Mouse (Mus musculus) liver, postnatal 0 days (tissue): ENCODE measurements around the gene Hat1. TPM values are rescaled to one million over a fixed set of nuclear protein-coding genes. Genes with fewer than 3 reads are reported as not detected.

Experiments
- ATAC-seq: fragments of 200-750 bp; cut with Nextera tagmentation; 2 replicates; pipeline ENCODE4 v1.8.0; 2017; ENCODE audit warnings: mild to moderate bottlenecking, moderate library complexity
- DNase-seq: peaks from one replicate; pipeline ENCODE4 v3.0.0-alpha.2; 2016
- H3K27ac ChIP-seq: fragments of 300-500 bp; sonication (generic); 2 replicates; pipeline ENCODE4 v1.5.1; 2014; ENCODE audit warnings: antibody characterized with exemption, moderate library complexity, mild to moderate bottlenecking, low read depth
- H3K27me3 ChIP-seq: fragments of 300-500 bp; sonication (generic); 2 replicates; pipeline ENCODE4 v1.6.1; 2014; ENCODE audit warnings: low read length, control low read depth, mixed read lengths; ENCODE audit not compliant: insufficient read depth
- H3K36me3 ChIP-seq: fragments of 300-500 bp; sonication (generic); replicated peaks from 2 replicates; pipeline ENCODE4 v1.6.1; 2014; ENCODE audit warnings: mild to moderate bottlenecking, control low read depth, low read length, moderate library complexity, mixed read lengths; ENCODE audit not compliant: insufficient read depth
- H3K4me1 ChIP-seq: fragments of 300-500 bp; sonication (generic); 2 replicates; pipeline ENCODE4 v1.6.1; 2014; ENCODE audit warnings: antibody characterized with exemption, mild to moderate bottlenecking, control low read depth; ENCODE audit not compliant: insufficient read depth
- H3K4me2 ChIP-seq: fragments of 300-500 bp; sonication (generic); 2 replicates; pipeline ENCODE4 v1.6.1; 2014; ENCODE audit warnings: low read depth, mild to moderate bottlenecking, low read length, moderate library complexity, mixed read lengths
- H3K4me3 ChIP-seq: fragments of 300-500 bp; sonication (generic); 2 replicates; pipeline ENCODE4 v1.5.1; 2014; ENCODE audit warnings: low read depth, low read length
- H3K9ac ChIP-seq: fragments of 300-500 bp; sonication (generic); replicated peaks from 2 replicates; pipeline ENCODE4 v1.6.1; 2014; ENCODE audit warnings: mild to moderate bottlenecking, moderate library complexity
- H3K9me3 ChIP-seq: fragments of 300-500 bp; sonication (generic); 2 replicates; pipeline ENCODE4 v1.6.1; 2016; ENCODE audit warnings: mild to moderate bottlenecking, control low read depth, low read length, mixed read lengths
- CTCF ChIP-seq: sonication (generic); IDR thresholded peaks from 2 replicates; pipeline ENCODE4 v1.5.1; 2016; ENCODE audit warnings: antibody characterized with exemption, low read depth
- EP300 ChIP-seq: IDR thresholded peaks from 2 replicates; pipeline ENCODE4 v1.6.1; 2016; ENCODE audit warnings: antibody characterized with exemption, low read depth, mild to moderate bottlenecking
- WGBS: fragments of 180-500 bp; shearing (Covaris S2); extraction: QIAGEN DNeasy Blood & Tissue Kit; methylation state at CpG from one replicate; pipeline ENCODE4 v1.1.7; 2014; ENCODE audit not compliant: insufficient replicate concordance; 5-methylcytosine and 5-hydroxymethylcytosine counted together
- polyA plus RNA-seq: library from polyadenylated mRNA; unstranded; fragments of >200 nt; fragmentation: Nextera tagmentation; extraction: Ambion mirVana; gene quantifications from 2 replicates; pipeline ENCODE4 v1.2.1, GENCODE M21; 2015

The Hat1 gene
- polyA plus RNA-seq, 1 experiment from 2014 or later, result 53.6 TPM

DNA sequence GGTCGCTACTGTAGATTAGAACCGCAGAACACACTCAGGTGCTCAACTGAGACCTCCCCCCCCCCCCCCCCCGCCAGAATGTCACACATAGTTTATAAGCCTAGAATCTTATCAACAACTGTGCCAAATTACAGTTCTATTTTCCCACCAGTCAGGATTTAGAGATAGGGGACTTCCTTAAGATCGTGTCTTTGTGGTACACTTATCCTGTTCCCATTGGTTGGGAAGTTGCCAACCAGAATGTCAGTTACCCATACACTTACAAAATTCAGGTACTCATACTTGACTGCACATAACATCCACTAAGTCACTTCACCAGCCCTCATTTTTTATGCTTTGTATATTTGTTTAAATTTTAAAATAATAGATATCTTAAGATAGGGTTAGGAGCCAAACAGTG is 46.7 kb downstream of the Hat1 start:
- H3K36me3 ChIP-seq, result peaks cover 45% of the 10 kb centered on the region
- no peak overlapping the region for H3K27ac ChIP-seq
- no peak overlapping the region for H3K9ac ChIP-seq
- TF ChIP-seq CTCF, result no peak
- no peaks in the 10 kb centered on the region for H3K4me1 ChIP-seq
- ATAC-seq, result no peak
- H3K9me3 ChIP-seq, result no peaks in the 10 kb centered on the region
- H3K27me3 ChIP-seq, result no peaks in the 10 kb centered on the region
- H3K4me2 ChIP-seq, result no peak overlapping the region
- 67% methylated on average over 4 of the region's 4 CpGs for WGBS
- H3K4me3 ChIP-seq, result no peak overlapping the region
- DNase-seq, result no peak

DNA sequence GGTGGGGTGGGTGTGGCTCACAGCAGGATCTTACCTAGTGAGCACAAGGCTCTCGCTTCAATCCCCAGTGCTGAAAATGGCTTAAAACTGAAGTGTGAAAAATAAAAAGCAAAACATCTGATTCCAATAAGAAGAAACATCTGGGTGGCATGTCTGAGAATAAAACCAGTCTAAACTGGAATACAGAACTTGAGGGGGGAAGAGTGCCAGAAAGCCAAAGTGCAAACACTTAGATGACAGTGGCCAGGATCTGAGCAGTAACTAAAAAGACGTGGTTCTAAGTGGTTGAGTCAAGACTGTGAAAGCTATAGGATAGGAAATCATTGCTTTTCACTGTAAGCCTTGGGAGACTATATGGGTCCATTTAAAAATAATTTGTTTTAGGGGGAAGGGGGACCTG is 54.6 kb downstream of the Hat1 start:
- Histone ChIP-seq H3K4me1 (no peaks in the 10 kb centered on the region), H3K4me2 (no peak overlapping the region), H3K36me3 (peaks cover 20% of the 10 kb centered on the region), H3K9ac (no peak overlapping the region), H3K27me3 (no peaks in the 10 kb centered on the region), H3K4me3 (no peak overlapping the region), H3K27ac (no peak overlapping the region), H3K9me3 (no peaks in the 10 kb centered on the region)
- DNase-seq, result no peak
- ATAC-seq, result no peak
- 65% methylated on average over 2 of the region's 2 CpGs for WGBS
- TF ChIP-seq EP300 (no peak), CTCF (no peak)

DNA sequence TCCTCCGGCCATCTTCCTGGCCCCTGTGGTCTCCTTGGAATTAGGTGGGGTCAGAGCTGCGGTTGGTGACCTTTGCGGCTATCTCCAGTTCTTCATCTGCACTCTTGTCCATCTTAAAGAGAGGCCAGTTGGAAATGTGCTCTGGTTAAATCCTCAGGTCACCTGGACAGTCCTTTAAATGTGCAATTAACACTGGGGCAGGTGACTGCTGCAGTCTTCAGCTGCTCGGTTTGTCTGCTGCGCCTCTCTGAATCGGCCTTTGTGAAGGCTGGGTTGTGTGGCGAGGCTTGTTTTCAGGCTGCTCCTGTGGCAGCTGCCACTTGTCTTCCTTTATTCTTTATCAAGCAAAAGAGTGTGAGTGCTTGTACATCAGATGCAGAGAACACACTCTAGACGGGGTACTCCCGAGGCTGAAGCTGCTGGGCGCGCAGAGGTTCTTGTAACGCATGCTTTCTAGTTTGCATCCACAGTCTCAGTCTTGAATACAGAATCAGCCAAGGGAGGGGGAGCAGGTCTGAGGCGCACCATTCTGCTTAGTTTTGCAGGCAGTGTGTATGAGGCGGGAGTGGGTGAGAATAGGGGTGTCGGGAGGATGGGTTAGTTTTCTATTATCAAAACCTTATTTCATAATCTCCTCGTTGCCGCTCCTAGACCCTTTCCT is 56.9 kb downstream of the Hat1 start:
- no peak overlapping the region for H3K27ac ChIP-seq
- H3K9ac ChIP-seq, result no peak overlapping the region
- H3K4me2 ChIP-seq, result no peak overlapping the region
- no peak overlapping the region for H3K4me3 ChIP-seq
- TF ChIP-seq EP300 (no peak), CTCF (no peak)
- WGBS, result 68% methylated on average over 17 of the region's 17 CpGs
- H3K4me1 ChIP-seq, result no peaks in the 10 kb centered on the region
- DNase-seq (no peak), ATAC-seq (no peak)
- no peaks in the 10 kb centered on the region for H3K9me3 ChIP-seq
- H3K27me3 ChIP-seq, result no peaks in the 10 kb centered on the region
- peaks cover 7% of the 10 kb centered on the region for H3K36me3 ChIP-seq

DNA sequence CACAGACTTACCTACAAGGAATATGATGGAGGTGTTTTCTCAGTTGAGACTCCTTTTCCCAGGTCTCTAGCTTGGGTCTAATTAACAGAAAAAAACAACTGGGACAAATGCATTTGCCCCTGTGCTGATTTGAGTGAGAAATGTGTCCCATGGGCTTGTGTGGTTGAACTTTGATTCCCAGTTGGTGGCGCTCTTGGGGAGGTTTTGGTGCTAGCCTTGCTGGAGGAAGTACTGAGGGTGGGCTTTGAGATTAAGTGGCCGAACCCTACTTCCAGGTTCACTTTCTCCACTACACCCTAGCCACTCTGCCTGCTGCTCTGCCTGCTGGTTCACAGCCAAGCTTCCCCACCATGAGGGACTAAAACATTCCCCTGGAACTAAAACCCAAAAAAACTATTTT is 60.8 kb downstream of the Hat1 start:
- 5% methylated on average over 2 of the region's 2 CpGs for WGBS
- H3K27ac ChIP-seq, result no peak overlapping the region
- H3K9me3 ChIP-seq, result no peaks in the 10 kb centered on the region
- no peaks in the 10 kb centered on the region for H3K27me3 ChIP-seq
- no peak for DNase-seq
- no peak for ATAC-seq
- peaks cover 3% of the 10 kb centered on the region; the same call in 1 of the 2 replicates for H3K4me1 ChIP-seq
- TF ChIP-seq CTCF (peak; percentile 48), EP300 (no peak)
- no peak overlapping the region for H3K4me2 ChIP-seq
- no peak overlapping the region for H3K9ac ChIP-seq
- no peaks in the 10 kb centered on the region for H3K36me3 ChIP-seq
- H3K4me3 ChIP-seq, result no peak overlapping the region

DNA sequence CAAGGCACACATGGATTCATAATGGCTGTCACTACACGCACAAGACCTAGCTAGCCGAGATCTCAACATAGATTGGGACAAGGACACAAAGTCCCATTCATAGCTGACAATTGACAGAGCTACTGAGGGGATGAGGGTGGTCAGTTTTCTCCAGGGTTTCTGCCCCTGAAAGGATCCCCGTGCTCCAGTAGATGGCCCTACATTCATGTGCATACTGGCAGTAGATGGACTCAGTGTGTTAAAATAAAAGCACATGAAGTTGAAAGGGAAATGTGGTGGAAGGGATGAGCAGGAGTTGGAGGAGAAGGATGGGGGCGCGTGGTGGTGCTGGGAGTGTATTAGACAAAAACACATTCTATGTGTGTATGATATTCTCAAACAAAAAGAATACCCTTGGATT is 63.0 kb downstream of the Hat1 start:
- ATAC-seq, result no peak
- H3K27me3 ChIP-seq, result no peaks in the 10 kb centered on the region
- no peaks in the 10 kb centered on the region for H3K9me3 ChIP-seq
- H3K36me3 ChIP-seq, result no peaks in the 10 kb centered on the region
- 69% methylated on average over 5 of the region's 5 CpGs for WGBS
- no peak overlapping the region for H3K4me2 ChIP-seq
- H3K4me3 ChIP-seq, result no peak overlapping the region
- no peak for DNase-seq
- H3K27ac ChIP-seq, result no peak overlapping the region
- H3K9ac ChIP-seq, result no peak overlapping the region
- H3K4me1 ChIP-seq, result peaks cover 3% of the 10 kb centered on the region; the same call in 1 of the 2 replicates
- TF ChIP-seq EP300 (no peak), CTCF (peak; percentile 35)

DNA sequence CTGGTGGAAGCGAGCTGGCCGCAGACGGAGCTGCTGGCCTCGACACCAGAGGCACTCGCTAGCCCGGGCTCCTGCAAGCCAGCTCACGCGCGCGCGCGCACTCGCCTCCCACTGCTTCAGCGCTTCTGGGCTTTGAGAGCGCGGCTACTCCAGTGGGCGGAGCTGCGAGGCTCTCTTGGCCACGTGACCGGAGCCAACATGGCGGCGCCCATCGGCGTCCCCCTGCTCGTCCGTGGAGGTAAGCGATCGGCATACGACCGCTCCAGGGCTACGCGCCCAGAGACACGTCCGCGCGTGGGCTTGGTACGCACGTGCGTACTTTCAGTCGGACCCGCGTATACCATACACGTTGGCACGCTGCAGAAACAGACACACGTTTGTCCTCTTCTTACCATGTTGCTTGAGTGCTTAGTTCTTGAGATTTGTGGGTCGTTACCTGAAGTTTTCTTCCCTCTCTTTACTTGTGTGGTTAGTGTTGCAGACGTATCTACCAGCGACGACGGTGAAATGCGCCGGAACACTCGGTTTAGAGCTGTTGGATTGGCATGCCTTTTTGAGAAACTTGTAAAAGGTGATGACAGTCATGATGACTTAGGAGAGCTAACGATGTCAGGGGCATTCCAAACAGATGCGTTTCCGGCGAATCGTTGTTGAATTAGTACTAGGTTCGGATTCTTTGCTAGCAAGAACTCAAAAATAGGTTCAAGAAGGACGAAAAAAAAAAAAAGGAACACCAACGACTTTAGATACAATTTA is 64.6 kb downstream of the Hat1 start, which contains the start of gene Metap1d:
Gene Metap1d (plus strand): TSS at position 116 of the 756 bp plus-strand sequence.
- H3K4me2 ChIP-seq, result peak within 1 kb of the TSS; percentile 82
- H3K9me3 ChIP-seq, result no peaks in the 10 kb centered on the region
- ATAC-seq (peak; percentile 98), DNase-seq (peak; percentile 95)
- WGBS, result under 1% methylated on average over 61 of the region's 61 CpGs
- no peaks in the 10 kb centered on the region for H3K27me3 ChIP-seq
- peaks cover 3% of the 10 kb centered on the region; the same call in 1 of the 2 replicates for H3K4me1 ChIP-seq
- H3K4me3 ChIP-seq, result peak within 1 kb of the TSS; percentile 70
- no peaks in the 10 kb centered on the region for H3K36me3 ChIP-seq
- H3K27ac ChIP-seq, result peak within 1 kb of the TSS; percentile 52
- TF ChIP-seq EP300, result no peak
- TF ChIP-seq CTCF, result peak; percentile 37
- H3K9ac ChIP-seq, result peak within 1 kb of the TSS; percentile 61
